Mouse (Mus musculus): ENCODE measurements around the gene Pigx. TPM values are rescaled to one million over a fixed set of nuclear protein-coding genes. Genes with fewer than 3 reads are reported as not detected.

The Pigx gene
- total RNA-seq, 2 experiments from 2014 or later: 29.2 to 30.3 TPM

DNA sequence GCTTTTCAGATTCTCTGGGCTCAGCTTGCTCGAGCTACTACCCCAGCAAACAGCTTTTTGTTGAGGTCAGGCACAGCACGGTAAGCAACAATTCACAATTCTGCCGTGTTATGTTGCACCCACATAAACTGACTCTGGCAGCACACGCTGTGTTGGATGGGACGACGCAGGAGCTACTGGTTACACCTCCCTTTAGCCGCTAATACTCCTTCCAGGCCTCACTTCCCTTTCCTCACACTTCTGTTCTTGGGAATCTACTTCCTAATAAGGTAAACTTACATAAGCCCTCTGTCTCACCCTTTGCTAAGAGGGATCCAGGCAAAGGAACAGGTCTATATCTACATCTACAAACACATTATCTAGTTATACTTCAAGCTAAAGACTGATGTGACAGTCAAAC lies 35.6 kb downstream of the Pigx start:
- no peak for DNase-seq (ENCODE audit: low spot score in 2 of 2)

DNA sequence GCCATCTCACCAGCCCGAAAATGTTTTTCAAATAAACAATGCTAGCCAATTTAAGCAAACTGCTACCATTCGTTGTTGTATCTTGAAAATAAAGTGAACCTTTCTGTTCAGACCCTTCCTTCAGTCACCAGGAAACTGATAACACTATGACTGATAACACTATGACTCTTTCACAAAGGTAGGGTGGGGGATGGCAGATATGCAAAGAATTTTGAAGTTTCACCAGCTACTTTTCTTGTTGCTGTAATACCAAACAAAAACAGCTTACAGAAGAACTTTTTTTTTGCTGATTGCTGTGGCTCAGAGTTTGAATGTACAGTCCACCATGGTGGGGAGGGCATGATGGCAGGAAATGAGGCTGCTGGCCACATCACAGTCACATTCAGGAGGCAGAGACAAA lies 37.3 kb downstream of the Pigx start:
- no peak for DNase-seq (ENCODE audit: low spot score in 2 of 2)

- DNase-seq (ENCODE audit: low spot score in 2 of 2): no peak
These were observed 39.6 kb downstream of the Pigx start for GRCm38 (mm10) chr16:32059840-32060523.

DNA sequence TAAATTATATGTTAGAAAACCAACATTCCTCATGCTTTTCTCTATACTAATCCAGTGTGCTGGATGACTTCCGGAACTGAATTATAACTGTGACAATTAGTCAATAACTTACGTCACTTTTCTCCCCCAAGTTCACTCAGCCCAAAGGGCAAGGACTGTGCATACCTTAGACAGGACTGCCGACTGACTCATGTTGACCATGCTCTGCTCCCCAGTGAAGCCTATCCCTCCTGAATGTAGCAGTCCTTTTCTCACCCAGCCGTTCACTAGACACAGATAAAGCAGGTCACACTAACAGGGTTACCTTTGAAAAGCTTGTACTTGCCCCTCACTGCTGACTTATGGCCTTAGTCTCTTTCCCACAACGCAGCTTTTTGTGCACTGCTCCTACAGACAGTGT lies 40.7 kb downstream of the Pigx start:
- DNase-seq (ENCODE audit: low spot score in 2 of 2): no peak

DNA sequence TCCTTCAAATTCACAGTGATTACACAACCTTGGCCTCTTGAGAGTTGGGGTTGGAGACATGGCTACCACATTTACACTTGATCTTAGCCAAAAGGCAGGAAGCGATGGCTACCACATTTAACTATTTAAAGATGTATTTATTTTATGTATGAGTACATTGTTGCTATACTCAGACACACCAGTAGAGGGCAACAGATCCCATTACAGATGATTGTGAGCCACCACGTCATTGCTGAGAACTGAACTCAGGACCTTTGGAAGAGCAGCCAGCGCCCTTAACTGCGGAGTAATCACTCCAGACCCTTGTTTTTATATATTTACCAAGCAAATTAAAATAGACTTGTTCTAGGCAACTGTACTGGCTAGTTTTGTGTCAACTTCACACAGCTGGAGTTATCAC lies 57.2 kb downstream of the Pigx start:
- no peak for DNase-seq (ENCODE audit: low spot score in 2 of 2)

Other genes with a start within 250 kb of the Pigx start
- not detected for gene Meltf, start 220.9 kb downstream of the Pigx start, total RNA-seq (2021)
- under 1 TPM; 0.36 to 0.77 TPM for gene Pigz, start 165.9 kb downstream of the Pigx start, total RNA-seq (2021)
- 10 to 100 TPM; 41.8 to 55.2 TPM for gene 0610012G03Rik, start 151.2 kb downstream of the Pigx start, total RNA-seq (2021)
- 10 to 100 TPM; 55.4 to 56.1 TPM for gene Ncbp2, start 151.2 kb downstream of the Pigx start, total RNA-seq (2021)
- gene Senp5, start 96.5 kb downstream of the Pigx start, total RNA-seq (2021): 10 to 100 TPM; 22.9 to 25.7 TPM
- 10 to 100 TPM; 59.2 to 65.6 TPM for gene Pak2, start 20.4 kb downstream of the Pigx start, total RNA-seq (2021)
- gene Cep19, start 60 bp upstream of the Pigx start, total RNA-seq (2021): 1 to 10 TPM; 8.4 to 9.2 TPM
- gene Nrros, start 65.9 kb upstream of the Pigx start, total RNA-seq (2021): 1 to 10 TPM; 4.6 to 7.4 TPM
- not detected for gene Bex6, start 80.1 kb upstream of the Pigx start, total RNA-seq (2021)
- 10 to 100 TPM; 13.6 to 16.2 TPM for gene Fbxo45, start 147.4 kb upstream of the Pigx start, total RNA-seq (2021)
- 10 to 100 TPM; 12.5 to 14.1 TPM for gene Wdr53, start 147.5 kb upstream of the Pigx start, total RNA-seq (2021)
- gene Smco1, start 171.7 kb upstream of the Pigx start, total RNA-seq (2021): under 1 TPM in 1 of 2 experiments, not detected in 1; 0.22 TPM
- 10 to 100 TPM; 18.9 to 26.9 TPM for gene Rnf168, start 177.7 kb upstream of the Pigx start, total RNA-seq (2021)
- gene Ubxn7, start 232.5 kb upstream of the Pigx start, total RNA-seq (2021): 10 to 100 TPM; 38.0 to 54.8 TPM